Mouse (Mus musculus): Measurements from ENCODE around the gene Odf2l. TPM values are rescaled to one million over a fixed set of nuclear protein-coding genes. Genes with fewer than 3 reads are reported as not detected.

The Odf2l gene
- polyA plus RNA-seq, 1 experiment from 2014 or later = 5.3 TPM

DNA sequence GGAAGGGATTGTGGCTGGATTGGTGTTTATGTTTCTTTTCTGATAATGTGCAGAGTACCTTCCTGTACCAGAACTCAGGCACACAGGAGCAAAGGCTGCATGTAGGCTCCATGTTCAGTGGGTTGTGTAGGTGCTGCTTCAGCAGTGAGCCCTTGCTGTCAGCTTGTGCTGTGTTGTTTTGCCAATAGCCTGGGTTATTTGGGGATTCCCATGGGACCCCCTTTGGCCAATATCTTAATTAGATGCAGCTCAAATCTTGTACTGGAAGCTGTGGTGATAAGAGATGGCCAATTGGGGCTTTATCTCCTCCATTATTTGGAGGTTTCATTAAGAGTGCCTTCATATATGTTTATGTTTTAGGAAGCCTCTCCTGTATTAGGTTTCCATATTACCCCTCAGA is 24.5 kb downstream of the Odf2l start:
- Histone ChIP-seq H3K4me1 (replicated peaks) (no peaks in the 10 kb centered on the region), H3K9me3 (replicated peaks) (no peaks in the 10 kb centered on the region), H3K36me3 (replicated peaks) (peaks cover 5% of the 10 kb centered on the region; the same call in 1 of the 2 replicates), H3K4me2 (no peak overlapping the region), H3K4me3 (replicated peaks) (no peak overlapping the region), H3K9ac (no peak overlapping the region), H3K27me3 (no peaks in the 10 kb centered on the region), H3K27ac (replicated peaks) (no peak overlapping the region)
- ATAC-seq (ENCODE audit: insufficient read depth) = no peak

DNA sequence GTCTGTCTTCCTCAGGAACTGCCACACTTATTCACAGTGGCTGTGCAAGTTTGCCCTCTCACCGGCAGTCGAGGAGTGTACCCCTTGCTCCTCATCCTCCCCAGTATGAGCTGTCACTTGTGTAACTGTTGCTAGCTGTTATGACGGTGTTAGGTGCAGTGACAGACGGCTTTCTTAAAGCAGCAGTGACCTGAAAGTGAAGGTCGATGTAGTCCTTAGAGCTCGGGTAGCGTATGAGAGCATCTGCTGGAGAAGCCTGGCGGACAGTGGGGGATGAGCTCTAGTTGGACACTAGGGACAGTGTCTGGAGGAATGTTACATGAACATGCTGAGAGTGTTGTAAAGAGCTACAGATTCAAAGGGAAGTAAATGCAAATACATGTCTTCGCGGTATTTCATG is 25.5 kb downstream of the Odf2l start:
- ATAC-seq (ENCODE audit: insufficient read depth) = no peak
- WGBS (ENCODE audit: insufficient replicate concordance) = 77% methylated on average over 10 of the region's 10 CpGs
- H3K9me3 ChIP-seq (replicated peaks) = no peaks in the 10 kb centered on the region
- H3K27me3 ChIP-seq = no peaks in the 10 kb centered on the region
- H3K4me2 ChIP-seq = no peak overlapping the region
- no peak overlapping the region for H3K27ac ChIP-seq (replicated peaks)
- H3K36me3 ChIP-seq (replicated peaks) = peaks cover 5% of the 10 kb centered on the region; the same call in 1 of the 2 replicates
- H3K4me1 ChIP-seq (replicated peaks) = no peaks in the 10 kb centered on the region
- no peak overlapping the region for H3K9ac ChIP-seq
- no peak overlapping the region for H3K4me3 ChIP-seq (replicated peaks)

DNA sequence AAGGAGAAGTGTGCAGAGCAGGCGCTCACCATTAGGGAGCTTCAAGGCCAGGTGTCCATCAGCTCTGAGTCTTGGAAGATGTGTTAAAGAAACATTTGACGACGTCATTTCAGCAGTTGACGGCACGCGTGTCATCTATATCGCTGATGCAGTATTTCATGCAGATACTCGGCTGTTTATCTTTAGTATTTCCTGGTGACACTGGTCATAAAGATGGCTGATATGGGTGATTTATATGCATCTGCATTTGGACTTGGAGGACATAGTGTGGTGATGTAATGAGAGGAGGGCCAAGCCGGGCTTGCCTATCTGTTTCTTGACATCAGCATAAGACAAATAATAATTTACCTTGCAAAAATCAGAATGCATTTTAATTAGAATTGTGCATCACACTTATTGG is 28.5 kb downstream of the Odf2l start:
- no peaks in the 10 kb centered on the region for H3K9me3 ChIP-seq (replicated peaks)
- no peak for ATAC-seq (ENCODE audit: insufficient read depth)
- peaks cover 5% of the 10 kb centered on the region; the same call in 1 of the 2 replicates for H3K36me3 ChIP-seq (replicated peaks)
- no peaks in the 10 kb centered on the region for H3K4me1 ChIP-seq (replicated peaks)
- WGBS (ENCODE audit: insufficient replicate concordance) = 82% methylated on average over 9 of the region's 9 CpGs
- no peak overlapping the region for H3K4me3 ChIP-seq (replicated peaks)
- no peaks in the 10 kb centered on the region for H3K27me3 ChIP-seq
- H3K27ac ChIP-seq (replicated peaks) = no peak overlapping the region
- no peak overlapping the region for H3K4me2 ChIP-seq
- H3K9ac ChIP-seq = no peak overlapping the region

DNA sequence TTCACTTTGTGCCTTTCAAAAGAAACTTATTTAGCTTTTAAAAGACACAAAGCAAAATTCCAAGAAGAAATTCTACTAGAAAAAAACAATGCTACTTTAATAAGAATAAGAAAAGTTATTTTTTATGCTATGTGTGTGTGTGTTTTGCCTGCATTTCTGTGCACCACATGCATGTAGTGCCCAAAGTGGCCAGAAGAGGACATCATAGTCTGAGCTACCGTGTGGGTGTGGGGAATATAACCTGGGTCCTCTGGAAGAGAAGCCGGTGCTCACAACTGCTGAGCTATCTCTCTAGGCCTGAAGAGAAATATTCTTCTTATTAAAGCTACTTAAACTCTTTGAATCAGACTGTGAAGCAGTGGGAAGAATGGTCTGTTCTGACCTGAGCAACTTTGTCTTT is 29.1 kb downstream of the Odf2l start:
- Histone ChIP-seq H3K4me3 (replicated peaks) (no peak overlapping the region), H3K9ac (no peak overlapping the region), H3K36me3 (replicated peaks) (peaks cover 5% of the 10 kb centered on the region; the same call in 1 of the 2 replicates), H3K4me1 (replicated peaks) (no peaks in the 10 kb centered on the region), H3K27ac (replicated peaks) (no peak overlapping the region), H3K4me2 (no peak overlapping the region), H3K27me3 (no peaks in the 10 kb centered on the region), H3K9me3 (replicated peaks) (no peaks in the 10 kb centered on the region)
- WGBS (ENCODE audit: insufficient replicate concordance) = 66% methylated on average over 2 of the region's 2 CpGs
- ATAC-seq (ENCODE audit: insufficient read depth) = no peak

DNA sequence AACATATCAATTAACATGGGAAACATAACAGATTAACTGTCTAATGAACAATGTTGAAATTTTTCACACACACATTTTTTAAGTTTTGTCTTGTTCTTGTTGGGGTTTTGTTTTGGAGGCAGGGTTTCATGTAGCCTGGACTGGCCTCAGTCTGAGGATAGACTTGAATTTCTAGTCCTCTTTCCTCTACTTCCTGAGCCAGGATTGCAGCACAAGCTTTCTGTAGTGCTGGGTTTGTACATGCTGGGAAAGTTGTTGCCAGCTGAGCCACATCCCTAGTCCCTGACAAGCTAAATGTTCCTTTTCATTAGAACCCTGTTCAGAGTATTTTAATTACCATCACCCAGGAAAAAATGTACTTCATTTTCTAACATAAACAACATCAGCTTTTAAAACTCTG is 29.6 kb downstream of the Odf2l start:
- H3K4me3 ChIP-seq (replicated peaks) = no peak overlapping the region
- H3K36me3 ChIP-seq (replicated peaks) = peaks cover 5% of the 10 kb centered on the region; the same call in 1 of the 2 replicates
- no peak overlapping the region for H3K9ac ChIP-seq
- H3K4me2 ChIP-seq = no peak overlapping the region
- ATAC-seq (ENCODE audit: insufficient read depth) = no peak
- no peaks in the 10 kb centered on the region for H3K9me3 ChIP-seq (replicated peaks)
- no peak overlapping the region for H3K27ac ChIP-seq (replicated peaks)
- H3K27me3 ChIP-seq = no peaks in the 10 kb centered on the region
- no peaks in the 10 kb centered on the region for H3K4me1 ChIP-seq (replicated peaks)

DNA sequence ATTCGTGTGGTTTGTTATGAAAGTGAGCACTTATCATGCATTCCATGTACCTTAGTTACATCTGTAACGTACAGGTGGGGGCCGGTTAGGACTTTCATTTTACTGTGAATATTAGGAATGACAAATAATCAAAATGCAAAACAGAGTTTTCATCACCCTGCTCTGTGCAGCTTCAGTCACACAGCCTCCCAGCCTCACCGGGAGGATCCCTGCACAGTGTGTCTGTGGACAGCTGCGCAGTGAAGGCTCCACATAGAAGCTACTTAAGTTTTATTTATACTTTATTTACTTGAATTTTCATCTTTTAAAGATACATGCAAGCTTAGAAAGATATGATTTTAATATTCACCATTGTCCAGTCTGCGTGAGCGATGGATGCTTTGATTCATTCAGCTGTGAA is 32.7 kb downstream of the Odf2l start:
- Histone ChIP-seq H3K27ac (replicated peaks) (no peak overlapping the region), H3K36me3 (replicated peaks) (peaks cover 5% of the 10 kb centered on the region; the same call in 1 of the 2 replicates), H3K4me2 (no peak overlapping the region), H3K27me3 (no peaks in the 10 kb centered on the region), H3K4me1 (replicated peaks) (no peaks in the 10 kb centered on the region), H3K9ac (no peak overlapping the region), H3K9me3 (replicated peaks) (no peaks in the 10 kb centered on the region), H3K4me3 (replicated peaks) (no peak overlapping the region)
- ATAC-seq (ENCODE audit: insufficient read depth) = no peak
- 76% methylated on average over 7 of the region's 7 CpGs for WGBS (ENCODE audit: insufficient replicate concordance)

DNA sequence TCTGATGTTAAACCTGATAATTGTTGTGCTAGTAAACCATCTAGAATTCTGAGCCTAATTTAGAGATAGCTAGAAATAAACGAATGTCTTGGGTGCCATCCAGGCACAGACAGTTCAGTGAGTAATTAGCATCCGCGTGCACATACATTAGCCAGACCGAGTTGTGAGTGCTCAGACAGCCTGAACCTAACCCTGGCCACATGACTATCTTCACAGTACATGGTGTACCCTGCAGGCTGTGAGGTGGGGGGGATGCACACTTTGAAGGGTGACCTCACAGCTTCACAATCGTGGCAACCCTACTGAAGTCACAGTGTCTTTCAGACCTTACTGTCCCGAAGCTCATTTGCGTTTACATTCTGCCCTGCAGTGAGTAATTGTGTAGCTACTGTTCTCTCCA is 33.5 kb downstream of the Odf2l start:
- no peaks in the 10 kb centered on the region for H3K27me3 ChIP-seq
- WGBS (ENCODE audit: insufficient replicate concordance) = 72% methylated on average over 7 of the region's 7 CpGs
- H3K27ac ChIP-seq (replicated peaks) = no peak overlapping the region
- peaks cover 3% of the 10 kb centered on the region; the same call in 1 of the 2 replicates for H3K36me3 ChIP-seq (replicated peaks)
- no peak for ATAC-seq (ENCODE audit: insufficient read depth)
- H3K4me2 ChIP-seq = no peak overlapping the region
- H3K9me3 ChIP-seq (replicated peaks) = no peaks in the 10 kb centered on the region
- no peak overlapping the region for H3K9ac ChIP-seq
- no peak overlapping the region for H3K4me3 ChIP-seq (replicated peaks)
- H3K4me1 ChIP-seq (replicated peaks) = no peaks in the 10 kb centered on the region

- WGBS (ENCODE audit: insufficient replicate concordance) = 90% methylated on average over 6 of the region's 6 CpGs
- no peaks in the 10 kb centered on the region for H3K27me3 ChIP-seq
- no peaks in the 10 kb centered on the region for H3K4me1 ChIP-seq (replicated peaks)
These were observed 38.5 kb downstream of the Odf2l start for GRCm38 (mm10) chr3:145156883-145157282.

GRCm38 (mm10) chr3:145158441-145158840 is 40.1 kb downstream of the Odf2l start:
- 74% methylated on average over 3 of the region's 3 CpGs for WGBS (ENCODE audit: insufficient replicate concordance)
- ATAC-seq (ENCODE audit: insufficient read depth) = no peak

More at GRCm38 (mm10) chr3:145156883-145157282, 38.5 kb downstream of the Odf2l start:
- no peak overlapping the region for H3K4me3 ChIP-seq (replicated peaks)
- no peak overlapping the region for H3K27ac ChIP-seq (replicated peaks)
- H3K9ac ChIP-seq = no peak overlapping the region
- ATAC-seq (ENCODE audit: insufficient read depth) = no peak
- no peak overlapping the region for H3K4me2 ChIP-seq
- H3K9me3 ChIP-seq (replicated peaks) = no peaks in the 10 kb centered on the region
- no peaks in the 10 kb centered on the region for H3K36me3 ChIP-seq (replicated peaks)

GRCm38 (mm10) chr3:145166741-145167140 is 48.4 kb downstream of the Odf2l start:
- ATAC-seq (ENCODE audit: insufficient read depth) = no peak
- H3K4me3 ChIP-seq (replicated peaks) = no peak overlapping the region
- WGBS (ENCODE audit: insufficient replicate concordance) = 27% methylated on average over 11 of the region's 11 CpGs
- H3K27ac ChIP-seq (replicated peaks) = no peak overlapping the region
- H3K9me3 ChIP-seq (replicated peaks) = no peaks in the 10 kb centered on the region
- H3K27me3 ChIP-seq = no peaks in the 10 kb centered on the region
- H3K4me2 ChIP-seq = no peak overlapping the region
- H3K9ac ChIP-seq = no peak overlapping the region
- no peaks in the 10 kb centered on the region for H3K36me3 ChIP-seq (replicated peaks)
- no peaks in the 10 kb centered on the region for H3K4me1 ChIP-seq (replicated peaks)

More at GRCm38 (mm10) chr3:145158441-145158840, 40.1 kb downstream of the Odf2l start:
- Histone ChIP-seq H3K27me3 (no peaks in the 10 kb centered on the region), H3K4me2 (no peak overlapping the region), H3K9me3 (replicated peaks) (no peaks in the 10 kb centered on the region), H3K36me3 (replicated peaks) (no peaks in the 10 kb centered on the region), H3K4me3 (replicated peaks) (no peak overlapping the region), H3K4me1 (replicated peaks) (no peaks in the 10 kb centered on the region), H3K27ac (replicated peaks) (no peak overlapping the region), H3K9ac (no peak overlapping the region)

DNA sequence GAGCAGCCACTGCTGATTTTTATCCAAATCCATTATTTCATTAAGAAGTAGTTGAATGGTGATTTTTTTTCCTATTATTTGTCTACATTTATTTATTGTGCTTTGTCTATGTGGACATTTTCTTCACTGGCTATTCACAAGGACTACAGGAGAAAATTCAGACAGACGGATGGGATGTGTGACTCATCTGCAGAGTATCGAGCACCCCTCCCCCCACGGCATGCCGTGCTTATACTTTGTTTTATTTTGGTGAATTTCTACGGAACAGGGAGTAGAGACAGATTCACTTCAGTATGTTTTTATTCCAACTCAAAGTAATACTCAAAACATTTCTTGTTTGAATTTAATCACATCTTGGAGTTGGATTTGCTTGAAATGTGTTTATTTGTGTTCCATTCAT is 49.4 kb downstream of the Odf2l start:
- H3K27me3 ChIP-seq = no peaks in the 10 kb centered on the region
- ATAC-seq (ENCODE audit: insufficient read depth) = no peak

DNA sequence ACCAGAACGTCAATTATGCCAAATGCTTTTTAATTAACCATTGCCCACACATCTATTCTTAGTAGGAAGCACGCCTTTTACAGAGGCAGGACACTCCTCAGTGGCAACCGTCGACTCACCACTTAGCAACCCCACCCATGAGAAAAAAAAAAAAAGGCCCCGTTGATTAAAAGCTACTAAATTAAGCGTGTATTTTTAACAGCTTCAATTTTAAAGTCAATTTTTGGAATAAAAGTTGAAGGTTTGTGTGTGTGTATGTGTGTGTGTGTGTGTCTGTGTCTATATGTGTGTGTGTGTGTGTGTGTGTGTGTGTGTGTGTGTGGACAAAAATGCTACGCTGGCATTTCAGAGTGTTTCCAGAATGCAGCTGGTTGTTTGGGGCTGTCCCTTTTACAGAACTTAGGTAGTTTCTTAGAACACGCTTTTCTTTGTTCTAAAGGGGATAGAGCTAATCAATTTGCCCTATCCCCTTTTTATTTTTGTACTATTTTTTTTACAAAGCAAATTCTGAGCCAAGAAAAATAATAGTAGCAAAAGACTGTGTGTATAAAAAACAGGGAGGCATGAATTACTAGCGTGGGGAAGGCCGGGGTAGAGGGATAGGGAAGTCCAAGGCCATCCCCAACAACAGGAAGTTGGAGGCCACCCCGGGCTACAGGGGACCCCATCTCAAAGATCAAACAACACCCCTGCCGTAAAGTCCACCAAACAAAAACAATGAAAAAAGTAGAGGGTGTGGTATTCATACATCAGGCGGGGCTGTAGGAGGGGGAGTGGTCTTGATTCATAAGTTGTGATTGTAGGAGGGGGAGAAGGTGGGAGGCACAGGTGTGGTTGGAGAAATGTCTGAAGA is 50.7 kb downstream of the Odf2l start:
- no peaks in the 10 kb centered on the region for H3K36me3 ChIP-seq (replicated peaks)
- WGBS (ENCODE audit: insufficient replicate concordance) = 46% methylated on average over 13 of the region's 13 CpGs
- no peaks in the 10 kb centered on the region for H3K4me1 ChIP-seq (replicated peaks)
- no peak overlapping the region for H3K4me3 ChIP-seq (replicated peaks)
- H3K4me2 ChIP-seq = no peak overlapping the region
- ATAC-seq (ENCODE audit: insufficient read depth) = no peak
- no peak overlapping the region for H3K9ac ChIP-seq
- H3K27me3 ChIP-seq = no peaks in the 10 kb centered on the region
- H3K9me3 ChIP-seq (replicated peaks) = no peaks in the 10 kb centered on the region
- no peak overlapping the region for H3K27ac ChIP-seq (replicated peaks)

More for the DNA sequence above, 49.4 kb downstream of the Odf2l start:
- H3K36me3 ChIP-seq (replicated peaks) = no peaks in the 10 kb centered on the region
- WGBS (ENCODE audit: insufficient replicate concordance) = 68% methylated on average over 5 of the region's 5 CpGs
- no peak overlapping the region for H3K4me3 ChIP-seq (replicated peaks)
- H3K27ac ChIP-seq (replicated peaks) = no peak overlapping the region
- no peaks in the 10 kb centered on the region for H3K4me1 ChIP-seq (replicated peaks)
- H3K9me3 ChIP-seq (replicated peaks) = no peaks in the 10 kb centered on the region
- H3K9ac ChIP-seq = no peak overlapping the region
- H3K4me2 ChIP-seq = no peak overlapping the region
